Mouse (Mus musculus) midbrain, embryonic 11.5 days (tissue): Measurements from ENCODE around the gene Zfp664. TPM values are rescaled to one million over a fixed set of nuclear protein-coding genes. Genes with fewer than 3 reads are reported as not detected.

Experiments
- ATAC-seq: fragments of 200-750 bp; cut with Nextera tagmentation; 2 replicates; pipeline ENCODE4 v1.8.0; 2017; ENCODE audit warnings: moderate TSS enrichment, moderate library complexity; ENCODE audit not compliant: low FRiP score
- DNase-seq: peaks from one replicate; pipeline ENCODE4 v3.0.0; 2015; ENCODE audit warnings: low spot score; ENCODE audit errors: missing footprints
- H3K27ac ChIP-seq: fragments of 300-500 bp; sonication (generic); 2 replicates; pipeline ENCODE4 v1.5.1; 2014; ENCODE audit warnings: low read depth, low read length
- H3K27me3 ChIP-seq: fragments of 300-500 bp; sonication (generic); 2 replicates; pipeline ENCODE4 v1.6.1; 2014; ENCODE audit warnings: mild to moderate bottlenecking, low read length, moderate library complexity, mixed read lengths; ENCODE audit not compliant: control insufficient read depth, insufficient read depth
- H3K36me3 ChIP-seq: fragments of 300-500 bp; sonication (generic); 2 replicates; pipeline ENCODE4 v1.6.1; 2014; ENCODE audit warnings: mild to moderate bottlenecking, low read length, moderate library complexity, mixed read lengths; ENCODE audit not compliant: control insufficient read depth, insufficient read depth
- H3K4me1 ChIP-seq: fragments of 300-500 bp; sonication (generic); 2 replicates; pipeline ENCODE4 v1.6.1; 2014; ENCODE audit warnings: low read length; ENCODE audit not compliant: control insufficient read depth, insufficient read depth
- H3K4me2 ChIP-seq: fragments of 300-500 bp; sonication (generic); 2 replicates; pipeline ENCODE4 v1.6.1; 2014; ENCODE audit warnings: mild to moderate bottlenecking, moderate library complexity
- H3K4me3 ChIP-seq: fragments of 300-500 bp; sonication (generic); 2 replicates; pipeline ENCODE4 v1.5.1; 2014; ENCODE audit warnings: low read depth, low read length
- H3K9ac ChIP-seq: fragments of 300-500 bp; sonication (generic); 2 replicates; pipeline ENCODE4 v1.6.1; 2014; ENCODE audit warnings: low read length
- H3K9me3 ChIP-seq: fragments of 300-500 bp; sonication (generic); 2 replicates; pipeline ENCODE4 v1.6.1; 2016; ENCODE audit warnings: low read length; ENCODE audit not compliant: control insufficient read depth
- WGBS: fragments of 180-500 bp; shearing (Covaris S2); extraction: QIAGEN DNeasy Blood & Tissue Kit; methylation state at CpG from one replicate; pipeline ENCODE4 v1.1.7; 2014; 5-methylcytosine and 5-hydroxymethylcytosine counted together
- polyA plus RNA-seq: library from polyadenylated mRNA; unstranded; fragments of >200 nt; fragmentation: Nextera tagmentation; extraction: Ambion mirVana; gene quantifications from 2 replicates; pipeline ENCODE4 v1.2.1, GENCODE M21; 2014

The Zfp664 gene
- polyA plus RNA-seq, 1 experiment from 2014 or later, result 160 TPM

GRCm38 (mm10) chr5:124951333-124951732 lies 88.8 kb downstream of the Zfp664 start:
- Histone ChIP-seq H3K4me2 (no peak overlapping the region), H3K9ac (no peak overlapping the region), H3K36me3 (no peaks in the 10 kb centered on the region), H3K4me1 (no peaks in the 10 kb centered on the region), H3K27me3 (no peaks in the 10 kb centered on the region), H3K9me3 (peaks cover 3% of the 10 kb centered on the region; the same call in 1 of the 2 replicates), H3K27ac (no peak overlapping the region), H3K4me3 (no peak overlapping the region)
- 81% methylated on average over 17 of the region's 17 CpGs for WGBS
- no peak for DNase-seq
- ATAC-seq, result no peak

Other genes with a start within 250 kb of the Zfp664 start
- gene Atp6v0a2, start 234.1 kb upstream of the Zfp664 start, polyA plus RNA-seq, result 40.3 and 42.5 TPM in 2 replicates
- 0.04 TPM in 1 of 2 replicates, not detected in the other for gene Dnah10, start 137.6 kb upstream of the Zfp664 start, polyA plus RNA-seq
- 11.9 and 13.9 TPM in 2 replicates for gene Ccdc92, start 267 bp upstream of the Zfp664 start, polyA plus RNA-seq
- gene Rflna, start 140.5 kb downstream of the Zfp664 start, polyA plus RNA-seq, result 4.0 and 4.4 TPM in 2 replicates